Mouse (Mus musculus): ENCODE measurements around the gene Rad23a. TPM values are rescaled to one million over a fixed set of nuclear protein-coding genes. Genes with fewer than 3 reads are reported as not detected.

The Rad23a gene
- total and polyA plus RNA-seq, 3 experiments = 62.6 to 155 TPM; not detected in 1

DNA sequence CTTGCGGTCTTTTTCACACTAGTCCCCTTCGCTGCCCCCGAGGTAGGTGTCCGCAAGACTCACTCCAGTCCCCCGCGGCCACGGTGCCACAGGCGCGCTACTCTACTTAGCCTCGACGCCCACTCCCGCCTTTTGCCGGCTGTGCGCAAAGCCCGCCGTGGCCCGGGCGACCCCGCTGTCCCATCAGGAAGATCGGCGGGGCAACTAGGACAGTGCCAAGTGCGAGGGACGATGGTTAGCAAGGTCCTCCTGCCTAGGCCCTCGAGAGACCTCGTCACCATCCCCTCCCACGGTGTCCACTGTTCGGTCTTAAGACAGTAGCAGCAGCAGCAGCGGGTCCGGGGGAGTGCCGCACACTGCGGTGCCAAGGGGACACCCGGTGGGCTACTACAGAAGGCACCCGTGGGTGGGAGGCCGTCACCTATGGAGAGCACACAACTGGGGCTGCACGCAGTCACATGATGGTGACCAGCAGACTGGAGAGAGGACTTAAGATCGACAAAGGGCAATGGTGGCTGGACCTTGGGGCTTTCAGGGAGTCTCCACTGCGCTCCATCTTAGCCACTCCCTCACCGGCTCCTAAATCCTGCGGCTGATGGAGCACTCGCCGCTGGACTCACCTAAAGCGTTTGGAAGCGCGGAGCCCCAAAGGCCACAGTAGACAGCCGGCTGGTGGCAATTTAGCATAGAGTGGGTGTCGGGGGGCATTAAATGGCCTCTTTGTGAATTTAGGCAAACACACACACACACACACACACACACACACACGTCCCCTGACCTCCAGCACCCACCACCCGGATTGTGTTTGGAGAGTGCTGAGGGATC is 55.6 kb downstream of the Rad23a start:
- Histone ChIP-seq H3K9ac (ENCODE audit: control insufficient read depth, low read depth, low read length, poor library complexity, severe bottlenecking) (no peak overlapping the region), H3K27me3 (ENCODE audit: control insufficient read depth in 1 of 2, insufficient read depth in 2 of 2, low read length in 2 of 2) (no peaks in the 10 kb centered on the region), H3K4me3 (ENCODE audit: control insufficient read depth in 1 of 2, insufficient read depth in 1 of 2, low read depth in 2 of 2, low read length in 2 of 2) (no peak overlapping the region), H3K9me3 (replicated peaks; ENCODE audit: insufficient read depth, low read length) (no peaks in the 10 kb centered on the region), H3K27ac (ENCODE audit: control insufficient read depth, low read depth, low read length) (no peak overlapping the region), H3K79me2 (ENCODE audit: control insufficient read depth, insufficient read depth, low read length, poor library complexity) (peaks cover 6% of the 10 kb centered on the region; the same call in 1 of the 2 replicates), H3K36me3 (ENCODE audit: control insufficient read depth in 1 of 2, insufficient read depth in 2 of 2, low read length in 2 of 2) (no peaks in the 10 kb centered on the region; a peak in 1 of 4 replicates), H3K4me1 (ENCODE audit: control insufficient read depth in 1 of 2, insufficient read depth in 2 of 2, low read length in 2 of 2) (no peaks in the 10 kb centered on the region)
- no peak for DNase-seq (ENCODE audit: low read depth, low spot score)
- TF ChIP-seq POLR2AphosphoS5 (IDR thresholded peaks at IDR 0.05; ENCODE audit: borderline replicate concordance, low read depth, low read length) (no peak), GATA1 (IDR thresholded peaks at IDR 0.05; ENCODE audit: low read depth, low read length) (no peak), ZMIZ1 (IDR thresholded peaks at IDR 0.05; ENCODE audit: low read depth, low read length) (no peak), EP300 (IDR thresholded peaks at IDR 0.05; ENCODE audit: low read depth in 1 of 2, low read length in 2 of 2) (no peak), MXI1 (IDR thresholded peaks at IDR 0.05; ENCODE audit: low read depth, low read length) (no peak), RCOR1 (IDR thresholded peaks at IDR 0.05; ENCODE audit: low read depth, low read length) (no peak), MAFK (IDR thresholded peaks at IDR 0.05; ENCODE audit: borderline replicate concordance, low read depth, low read length) (no peak), MAZ (IDR thresholded peaks at IDR 0.05; ENCODE audit: low read depth, low read length) (no peak), POLR2A (IDR thresholded peaks at IDR 0.05; ENCODE audit: control insufficient read depth in 1 of 2, insufficient read depth in 1 of 2, low read depth in 1 of 2, low read length in 2 of 2, poor library complexity in 1 of 2) (no peak), ZC3H11A (IDR thresholded peaks at IDR 0.05; ENCODE audit: low read depth, low read length) (no peak), ETS1 (IDR thresholded peaks at IDR 0.05; ENCODE audit: low read depth, low read length) (no peak), MYB (IDR thresholded peaks at IDR 0.05; ENCODE audit: low read depth, low read length) (no peak), HCFC1 (IDR thresholded peaks at IDR 0.05; ENCODE audit: low read depth, low read length) (no peak), ELF1 (IDR thresholded peaks at IDR 0.05; ENCODE audit: low read depth, low read length) (no peak), SIN3A (IDR thresholded peaks at IDR 0.05; ENCODE audit: low read length) (no peak), NRF1 (IDR thresholded peaks at IDR 0.05; ENCODE audit: insufficient read depth, low read depth, low read length, poor library complexity, severe bottlenecking) (no peak), TBP (IDR thresholded peaks at IDR 0.05; ENCODE audit: low read depth, low read length) (no peak), CHD2 (IDR thresholded peaks at IDR 0.05; ENCODE audit: low read length) (no peak)

Other genes with a start within 250 kb of the Rad23a start
Only the 30 nearest of the 31 such genes appear.
- gene Ier2, start 177.8 kb downstream of the Rad23a start, total RNA-seq (2012; rRNA removed) = 22.5 and 24.4 TPM in 2 replicates
- 100 to 1,000 TPM in 1 of 2 experiments, 10 to 100 TPM in 1; 37.7 to 258 TPM for gene Ier2, start 177.8 kb downstream of the Rad23a start, polyA plus RNA-seq (2012; ENCODE audit: insufficient read depth in 1 of 2, insufficient read length in 2 of 2, low read depth in 1 of 2, low replicate concordance in 2 of 2, missing spikeins in 1 of 2)
- gene Trmt1, start 154.4 kb downstream of the Rad23a start, total RNA-seq (2012; rRNA removed) = 154 and 183 TPM in 2 replicates
- gene Trmt1, start 154.4 kb downstream of the Rad23a start, polyA plus RNA-seq (2012; ENCODE audit: insufficient read depth in 1 of 2, insufficient read length in 2 of 2, low read depth in 1 of 2, low replicate concordance in 2 of 2, missing spikeins in 1 of 2) = 100 to 1,000 TPM in 1 of 2 experiments, not detected in 1; 221 TPM
- gene Nacc1, start 152.8 kb downstream of the Rad23a start, total RNA-seq (2012; rRNA removed) = 42.5 and 45.3 TPM in 2 replicates
- 100 to 1,000 TPM in 1 of 2 experiments, not detected in 1; 106 TPM for gene Nacc1, start 152.8 kb downstream of the Rad23a start, polyA plus RNA-seq (2012; ENCODE audit: insufficient read depth in 1 of 2, insufficient read length in 2 of 2, low read depth in 1 of 2, low replicate concordance in 2 of 2, missing spikeins in 1 of 2)
- 75.5 and 88.7 TPM in 2 replicates for gene Lyl1, start 139.2 kb downstream of the Rad23a start, total RNA-seq (2012; rRNA removed)
- gene Lyl1, start 139.2 kb downstream of the Rad23a start, polyA plus RNA-seq (2012; ENCODE audit: insufficient read depth in 1 of 2, insufficient read length in 2 of 2, low read depth in 1 of 2, low replicate concordance in 2 of 2, missing spikeins in 1 of 2) = 100 to 1,000 TPM; 136 to 149 TPM
- gene G430095P16Rik, start 117.7 kb downstream of the Rad23a start, total RNA-seq (2012; rRNA removed) = 5.6 and 7.9 TPM in 2 replicates
- 10 to 100 TPM in 1 of 2 experiments, not detected in 1; 17.1 TPM for gene G430095P16Rik, start 117.7 kb downstream of the Rad23a start, polyA plus RNA-seq (2012; ENCODE audit: insufficient read depth in 1 of 2, insufficient read length in 2 of 2, low read depth in 1 of 2, low replicate concordance in 2 of 2, missing spikeins in 1 of 2)
- 11.3 and 14.4 TPM in 2 replicates for gene Nfix, start 40.3 kb downstream of the Rad23a start, total RNA-seq (2012; rRNA removed)
- 10 to 100 TPM in 1 of 2 experiments, not detected in 1; 29.1 TPM for gene Nfix, start 40.3 kb downstream of the Rad23a start, polyA plus RNA-seq (2012; ENCODE audit: insufficient read depth in 1 of 2, insufficient read length in 2 of 2, low read depth in 1 of 2, low replicate concordance in 2 of 2, missing spikeins in 1 of 2)
- gene Dand5, start 17.8 kb downstream of the Rad23a start, total RNA-seq (2012; rRNA removed) = 1.4 and 1.7 TPM in 2 replicates
- 1 to 10 TPM in 1 of 2 experiments, not detected in 1; 2.2 TPM for gene Dand5, start 17.8 kb downstream of the Rad23a start, polyA plus RNA-seq (2012; ENCODE audit: insufficient read depth in 1 of 2, insufficient read length in 2 of 2, low read depth in 1 of 2, low replicate concordance in 2 of 2, missing spikeins in 1 of 2)
- 47.5 and 51.8 TPM in 2 replicates for gene Gadd45gip1, start 9.1 kb downstream of the Rad23a start, total RNA-seq (2012; rRNA removed)
- gene Gadd45gip1, start 9.1 kb downstream of the Rad23a start, polyA plus RNA-seq (2012; ENCODE audit: insufficient read depth in 1 of 2, insufficient read length in 2 of 2, low read depth in 1 of 2, low replicate concordance in 2 of 2, missing spikeins in 1 of 2) = 10 to 100 TPM in 1 of 2 experiments, not detected in 1; 62.9 TPM
- gene Calr, start 6.3 kb upstream of the Rad23a start, total RNA-seq (2012; rRNA removed) = 550 and 567 TPM in 2 replicates
- 1,000 to 10,000 TPM in 1 of 2 experiments, not detected in 1; 1,110 TPM for gene Calr, start 6.3 kb upstream of the Rad23a start, polyA plus RNA-seq (2012; ENCODE audit: insufficient read depth in 1 of 2, insufficient read length in 2 of 2, low read depth in 1 of 2, low replicate concordance in 2 of 2, missing spikeins in 1 of 2)
- 205 and 245 TPM in 2 replicates for gene Farsa, start 16.3 kb upstream of the Rad23a start, total RNA-seq (2012; rRNA removed)
- gene Farsa, start 16.3 kb upstream of the Rad23a start, polyA plus RNA-seq (2012; ENCODE audit: insufficient read depth in 1 of 2, insufficient read length in 2 of 2, low read depth in 1 of 2, low replicate concordance in 2 of 2, missing spikeins in 1 of 2) = 100 to 1,000 TPM; 152 to 295 TPM
- 60.6 and 75.5 TPM in 2 replicates for gene Syce2, start 31.4 kb upstream of the Rad23a start, total RNA-seq (2012; rRNA removed)
- 100 to 1,000 TPM in 1 of 2 experiments, not detected in 1; 115 TPM for gene Syce2, start 31.4 kb upstream of the Rad23a start, polyA plus RNA-seq (2012; ENCODE audit: insufficient read depth in 1 of 2, insufficient read length in 2 of 2, low read depth in 1 of 2, low replicate concordance in 2 of 2, missing spikeins in 1 of 2)
- gene Gcdh, start 53.3 kb upstream of the Rad23a start, total RNA-seq (2012; rRNA removed) = 9.7 and 10.7 TPM in 2 replicates
- 10 to 100 TPM in 1 of 2 experiments, not detected in 1; 17.3 TPM for gene Gcdh, start 53.3 kb upstream of the Rad23a start, polyA plus RNA-seq (2012; ENCODE audit: insufficient read depth in 1 of 2, insufficient read length in 2 of 2, low read depth in 1 of 2, low replicate concordance in 2 of 2, missing spikeins in 1 of 2)
- gene Klf1, start 61.3 kb upstream of the Rad23a start, total RNA-seq (2012; rRNA removed) = 178 and 234 TPM in 2 replicates
- 100 to 1,000 TPM in 1 of 2 experiments, not detected in 1; 262 TPM for gene Klf1, start 61.3 kb upstream of the Rad23a start, polyA plus RNA-seq (2012; ENCODE audit: insufficient read depth in 1 of 2, insufficient read length in 2 of 2, low read depth in 1 of 2, low replicate concordance in 2 of 2, missing spikeins in 1 of 2)
- 53.7 and 62.3 TPM in 2 replicates for gene Dnase2a, start 67.9 kb upstream of the Rad23a start, total RNA-seq (2012; rRNA removed)
- gene Dnase2a, start 67.9 kb upstream of the Rad23a start, polyA plus RNA-seq (2012; ENCODE audit: insufficient read depth in 1 of 2, insufficient read length in 2 of 2, low read depth in 1 of 2, low replicate concordance in 2 of 2, missing spikeins in 1 of 2) = 10 to 100 TPM in 1 of 2 experiments, not detected in 1; 83.4 TPM
- gene Mast1, start 96.7 kb upstream of the Rad23a start, total RNA-seq (2012; rRNA removed) = 0.49 and 0.77 TPM in 2 replicates
- gene Mast1, start 96.7 kb upstream of the Rad23a start, polyA plus RNA-seq (2012; ENCODE audit: insufficient read depth in 1 of 2, insufficient read length in 2 of 2, low read depth in 1 of 2, low replicate concordance in 2 of 2, missing spikeins in 1 of 2) = 1 to 10 TPM in 1 of 2 experiments, not detected in 1; 4.5 TPM
- 0.08 TPM in 1 of 2 replicates, not detected in the other for gene Rtbdn, start 106.3 kb upstream of the Rad23a start, total RNA-seq (2012; rRNA removed)
- under 1 TPM in 1 of 2 experiments, not detected in 1; 0.11 TPM for gene Rtbdn, start 106.3 kb upstream of the Rad23a start, polyA plus RNA-seq (2012; ENCODE audit: insufficient read depth in 1 of 2, insufficient read length in 2 of 2, low read depth in 1 of 2, low replicate concordance in 2 of 2, missing spikeins in 1 of 2)
- gene Gm49661, start 128.8 kb upstream of the Rad23a start, total RNA-seq (2012; rRNA removed) = 3.9 and 4.7 TPM in 2 replicates
- not detected for gene Gm49661, start 128.8 kb upstream of the Rad23a start, polyA plus RNA-seq (2012; ENCODE audit: insufficient read depth in 1 of 2, insufficient read length in 2 of 2, low read depth in 1 of 2, low replicate concordance in 2 of 2, missing spikeins in 1 of 2)
- 502 and 643 TPM in 2 replicates for gene Prdx2, start 128.9 kb upstream of the Rad23a start, total RNA-seq (2012; rRNA removed)
- 100 to 1,000 TPM; 679 to 773 TPM for gene Prdx2, start 128.9 kb upstream of the Rad23a start, polyA plus RNA-seq (2012; ENCODE audit: insufficient read depth in 1 of 2, insufficient read length in 2 of 2, low read depth in 1 of 2, low replicate concordance in 2 of 2, missing spikeins in 1 of 2)
- 105 TPM in 2 replicates for gene Rnaseh2a, start 129.1 kb upstream of the Rad23a start, total RNA-seq (2012; rRNA removed)
- 100 to 1,000 TPM in 1 of 2 experiments, not detected in 1; 109 TPM for gene Rnaseh2a, start 129.1 kb upstream of the Rad23a start, polyA plus RNA-seq (2012; ENCODE audit: insufficient read depth in 1 of 2, insufficient read length in 2 of 2, low read depth in 1 of 2, low replicate concordance in 2 of 2, missing spikeins in 1 of 2)
- gene Junb, start 138.1 kb upstream of the Rad23a start, total RNA-seq (2012; rRNA removed) = 49.6 and 72.7 TPM in 2 replicates
- 10 to 100 TPM in 1 of 2 experiments, not detected in 1; 41.6 TPM for gene Junb, start 138.1 kb upstream of the Rad23a start, polyA plus RNA-seq (2012; ENCODE audit: insufficient read depth in 1 of 2, insufficient read length in 2 of 2, low read depth in 1 of 2, low replicate concordance in 2 of 2, missing spikeins in 1 of 2)
- gene Hook2, start 149.9 kb upstream of the Rad23a start, total RNA-seq (2012; rRNA removed) = 10.5 and 11.5 TPM in 2 replicates
- 10 to 100 TPM in 1 of 2 experiments, not detected in 1; 17.5 TPM for gene Hook2, start 149.9 kb upstream of the Rad23a start, polyA plus RNA-seq (2012; ENCODE audit: insufficient read depth in 1 of 2, insufficient read length in 2 of 2, low read depth in 1 of 2, low replicate concordance in 2 of 2, missing spikeins in 1 of 2)
- 0.04 TPM in 1 of 2 replicates, not detected in the other for gene Best2, start 173.9 kb upstream of the Rad23a start, total RNA-seq (2012; rRNA removed)
- under 1 TPM in 1 of 2 experiments, not detected in 1; 0.13 TPM for gene Best2, start 173.9 kb upstream of the Rad23a start, polyA plus RNA-seq (2012; ENCODE audit: insufficient read depth in 1 of 2, insufficient read length in 2 of 2, low read depth in 1 of 2, low replicate concordance in 2 of 2, missing spikeins in 1 of 2)
- gene Asna1, start 184.6 kb upstream of the Rad23a start, total RNA-seq (2012; rRNA removed) = 115 and 132 TPM in 2 replicates
- gene Asna1, start 184.6 kb upstream of the Rad23a start, polyA plus RNA-seq (2012; ENCODE audit: insufficient read depth in 1 of 2, insufficient read length in 2 of 2, low read depth in 1 of 2, low replicate concordance in 2 of 2, missing spikeins in 1 of 2) = 100 to 1,000 TPM in 1 of 2 experiments, not detected in 1; 192 TPM
- gene Trir, start 186.2 kb upstream of the Rad23a start, total RNA-seq (2012; rRNA removed) = 224 and 264 TPM in 2 replicates
- 100 to 1,000 TPM; 283 to 442 TPM for gene Trir, start 186.2 kb upstream of the Rad23a start, polyA plus RNA-seq (2012; ENCODE audit: insufficient read depth in 1 of 2, insufficient read length in 2 of 2, low read depth in 1 of 2, low replicate concordance in 2 of 2, missing spikeins in 1 of 2)
- 55.6 and 62.3 TPM in 2 replicates for gene Tnpo2, start 196.2 kb upstream of the Rad23a start, total RNA-seq (2012; rRNA removed)
- 10 to 100 TPM; 29.2 to 86.8 TPM for gene Tnpo2, start 196.2 kb upstream of the Rad23a start, polyA plus RNA-seq (2012; ENCODE audit: insufficient read depth in 1 of 2, insufficient read length in 2 of 2, low read depth in 1 of 2, low replicate concordance in 2 of 2, missing spikeins in 1 of 2)
- 6.5 and 10.6 TPM in 2 replicates for gene Fbxw9, start 219.4 kb upstream of the Rad23a start, total RNA-seq (2012; rRNA removed)
- 10 to 100 TPM in 1 of 2 experiments, not detected in 1; 13.9 TPM for gene Fbxw9, start 219.4 kb upstream of the Rad23a start, polyA plus RNA-seq (2012; ENCODE audit: insufficient read depth in 1 of 2, insufficient read length in 2 of 2, low read depth in 1 of 2, low replicate concordance in 2 of 2, missing spikeins in 1 of 2)
- not detected in 2 replicates for gene Gm5741, start 227.3 kb upstream of the Rad23a start, total RNA-seq (2012; rRNA removed)
- gene Gm5741, start 227.3 kb upstream of the Rad23a start, polyA plus RNA-seq (2012; ENCODE audit: insufficient read depth in 1 of 2, insufficient read length in 2 of 2, low read depth in 1 of 2, low replicate concordance in 2 of 2, missing spikeins in 1 of 2) = 1 to 10 TPM in 1 of 2 experiments, not detected in 1; 1.0 TPM
- gene Dhps, start 231.1 kb upstream of the Rad23a start, total RNA-seq (2012; rRNA removed) = 42.5 and 44.6 TPM in 2 replicates
- 10 to 100 TPM in 1 of 2 experiments, not detected in 1; 68.3 TPM for gene Dhps, start 231.1 kb upstream of the Rad23a start, polyA plus RNA-seq (2012; ENCODE audit: insufficient read depth in 1 of 2, insufficient read length in 2 of 2, low read depth in 1 of 2, low replicate concordance in 2 of 2, missing spikeins in 1 of 2)
- 25.5 and 26.2 TPM in 2 replicates for gene Wdr83os, start 240.1 kb upstream of the Rad23a start, total RNA-seq (2012; rRNA removed)
- gene Wdr83os, start 240.1 kb upstream of the Rad23a start, polyA plus RNA-seq (2012; ENCODE audit: insufficient read depth in 1 of 2, insufficient read length in 2 of 2, low read depth in 1 of 2, low replicate concordance in 2 of 2, missing spikeins in 1 of 2) = 100 to 1,000 TPM in 1 of 2 experiments, not detected in 1; 143 TPM
- 27.0 and 29.5 TPM in 2 replicates for gene Wdr83, start 240.6 kb upstream of the Rad23a start, total RNA-seq (2012; rRNA removed)
- gene Wdr83, start 240.6 kb upstream of the Rad23a start, polyA plus RNA-seq (2012; ENCODE audit: insufficient read depth in 1 of 2, insufficient read length in 2 of 2, low read depth in 1 of 2, low replicate concordance in 2 of 2, missing spikeins in 1 of 2) = 10 to 100 TPM in 1 of 2 experiments, not detected in 1; 58.4 TPM